Mouse (Mus musculus): Measurements from ENCODE around the gene F830045P16Rik. TPM values are rescaled to one million over a fixed set of nuclear protein-coding genes. Genes with fewer than 3 reads are reported as not detected.

Gene F830045P16Rik
- polyA plus RNA-seq, 1 experiment from 2014 or later: not detected

- no peaks in the 10 kb centered on the region for H3K9me3 ChIP-seq (replicated peaks)
- H3K36me3 ChIP-seq (replicated peaks): no peaks in the 10 kb centered on the region
- no peak for ATAC-seq (ENCODE audit: insufficient read depth)
- no peak overlapping the region for H3K9ac ChIP-seq
- H3K27me3 ChIP-seq: peaks cover 6% of the 10 kb centered on the region
- H3K4me3 ChIP-seq (replicated peaks): no peak overlapping the region
- no peak overlapping the region for H3K27ac ChIP-seq (replicated peaks)
- 70% methylated on average over 7 of the region's 7 CpGs for WGBS (ENCODE audit: insufficient replicate concordance)
- no peak overlapping the region for H3K4me2 ChIP-seq
- H3K4me1 ChIP-seq (replicated peaks): peaks cover under 1% of the 10 kb centered on the region; the same call in 1 of the 2 replicates
Observed at GRCm38 (mm10) chr2:129569120-129569519, 32.7 kb upstream of the F830045P16Rik start.

GRCm38 (mm10) chr2:129563944-129564709, 27.7 kb upstream of the F830045P16Rik start:
- Histone ChIP-seq H3K27ac (replicated peaks) (no peak overlapping the region), H3K9me3 (replicated peaks) (no peaks in the 10 kb centered on the region), H3K27me3 (no peaks in the 10 kb centered on the region), H3K36me3 (replicated peaks) (no peaks in the 10 kb centered on the region), H3K9ac (no peak overlapping the region), H3K4me1 (replicated peaks) (no peaks in the 10 kb centered on the region), H3K4me3 (replicated peaks) (no peak overlapping the region), H3K4me2 (no peak overlapping the region)
- 52% methylated on average over 5 of the region's 5 CpGs for WGBS (ENCODE audit: insufficient replicate concordance)
- no peak for ATAC-seq (ENCODE audit: insufficient read depth)

- 62% methylated on average over 3 of the region's 3 CpGs for WGBS (ENCODE audit: insufficient replicate concordance)
- no peak overlapping the region for H3K27ac ChIP-seq (replicated peaks)
- no peak overlapping the region for H3K9ac ChIP-seq
- no peaks in the 10 kb centered on the region for H3K36me3 ChIP-seq (replicated peaks)
- no peaks in the 10 kb centered on the region for H3K27me3 ChIP-seq
- no peaks in the 10 kb centered on the region for H3K4me1 ChIP-seq (replicated peaks)
- no peak overlapping the region for H3K4me2 ChIP-seq
- H3K4me3 ChIP-seq (replicated peaks): no peak overlapping the region
- H3K9me3 ChIP-seq (replicated peaks): no peaks in the 10 kb centered on the region
- ATAC-seq (ENCODE audit: insufficient read depth): no peak
Observed at GRCm38 (mm10) chr2:129561796-129562195, 25.4 kb upstream of the F830045P16Rik start.

GRCm38 (mm10) chr2:129558875-129559219, 22.4 kb upstream of the F830045P16Rik start:
- Histone ChIP-seq H3K9ac (no peak overlapping the region), H3K9me3 (replicated peaks) (no peaks in the 10 kb centered on the region), H3K4me3 (replicated peaks) (no peak overlapping the region), H3K27me3 (no peaks in the 10 kb centered on the region), H3K36me3 (replicated peaks) (no peaks in the 10 kb centered on the region), H3K4me2 (no peak overlapping the region), H3K27ac (replicated peaks) (no peak overlapping the region), H3K4me1 (replicated peaks) (no peaks in the 10 kb centered on the region)
- 51% methylated on average over 3 of the region's 3 CpGs for WGBS (ENCODE audit: insufficient replicate concordance)
- no peak for ATAC-seq (ENCODE audit: insufficient read depth)

GRCm38 (mm10) chr2:129558008-129558874, 21.8 kb upstream of the F830045P16Rik start:
- Histone ChIP-seq H3K9me3 (replicated peaks) (no peaks in the 10 kb centered on the region), H3K36me3 (replicated peaks) (no peaks in the 10 kb centered on the region)
- 38% methylated on average over 12 of the region's 12 CpGs for WGBS (ENCODE audit: insufficient replicate concordance)

GRCm38 (mm10) chr2:129556081-129556480, 19.7 kb upstream of the F830045P16Rik start:
- Histone ChIP-seq H3K4me1 (replicated peaks) (no peaks in the 10 kb centered on the region), H3K36me3 (replicated peaks) (no peaks in the 10 kb centered on the region), H3K9me3 (replicated peaks) (no peaks in the 10 kb centered on the region), H3K4me3 (replicated peaks) (no peak overlapping the region), H3K27me3 (no peaks in the 10 kb centered on the region), H3K4me2 (no peak overlapping the region), H3K9ac (no peak overlapping the region), H3K27ac (replicated peaks) (no peak overlapping the region)
- no peak for ATAC-seq (ENCODE audit: insufficient read depth)
- WGBS (ENCODE audit: insufficient replicate concordance): 54% methylated on average over 6 of the region's 6 CpGs

More at GRCm38 (mm10) chr2:129558008-129558874, 21.8 kb upstream of the F830045P16Rik start:
- H3K4me3 ChIP-seq (replicated peaks): no peak overlapping the region
- no peak overlapping the region for H3K27ac ChIP-seq (replicated peaks)
- H3K4me1 ChIP-seq (replicated peaks): no peaks in the 10 kb centered on the region
- no peak overlapping the region for H3K9ac ChIP-seq
- H3K4me2 ChIP-seq: no peak overlapping the region
- H3K27me3 ChIP-seq: no peaks in the 10 kb centered on the region
- ATAC-seq (ENCODE audit: insufficient read depth): no peak

GRCm38 (mm10) chr2:129550781-129551180, 14.4 kb upstream of the F830045P16Rik start:
- no peak overlapping the region for H3K27ac ChIP-seq (replicated peaks)
- WGBS (ENCODE audit: insufficient replicate concordance): 22% methylated on average over 2 of the region's 2 CpGs
- H3K4me2 ChIP-seq: no peak overlapping the region
- H3K36me3 ChIP-seq (replicated peaks): no peaks in the 10 kb centered on the region
- H3K9ac ChIP-seq: no peak overlapping the region
- no peak for ATAC-seq (ENCODE audit: insufficient read depth)
- no peaks in the 10 kb centered on the region; the same call in 1 of the 2 replicates for H3K4me1 ChIP-seq (replicated peaks)
- H3K27me3 ChIP-seq: no peaks in the 10 kb centered on the region
- H3K4me3 ChIP-seq (replicated peaks): no peak overlapping the region
- H3K9me3 ChIP-seq (replicated peaks): no peaks in the 10 kb centered on the region

GRCm38 (mm10) chr2:129549537-129550135, 13.2 kb upstream of the F830045P16Rik start:
- no peaks in the 10 kb centered on the region; the same call in 1 of the 2 replicates for H3K4me1 ChIP-seq (replicated peaks)
- 20% methylated on average over 9 of the region's 9 CpGs for WGBS (ENCODE audit: insufficient replicate concordance)
- no peak overlapping the region for H3K9ac ChIP-seq
- H3K4me3 ChIP-seq (replicated peaks): no peak overlapping the region
- no peak for ATAC-seq (ENCODE audit: insufficient read depth)
- no peaks in the 10 kb centered on the region for H3K36me3 ChIP-seq (replicated peaks)
- no peaks in the 10 kb centered on the region for H3K27me3 ChIP-seq
- no peak overlapping the region for H3K4me2 ChIP-seq
- 0 out of 2 replicates have a peak overlapping the region, but pooled peaks have one; percentile 26 for H3K27ac ChIP-seq (replicated peaks)
- no peaks in the 10 kb centered on the region for H3K9me3 ChIP-seq (replicated peaks)

GRCm38 (mm10) chr2:129546772-129547171, 10.4 kb upstream of the F830045P16Rik start:
- 17% methylated on average over 3 of the region's 3 CpGs for WGBS (ENCODE audit: insufficient replicate concordance)

GRCm38 (mm10) chr2:129545596-129545995, 9.2 kb upstream of the F830045P16Rik start:
- Histone ChIP-seq H3K27ac (replicated peaks) (no peak overlapping the region), H3K4me1 (replicated peaks) (no peaks in the 10 kb centered on the region; the same call in none of the 2 replicates), H3K9me3 (replicated peaks) (no peaks in the 10 kb centered on the region), H3K4me2 (no peak overlapping the region), H3K27me3 (no peaks in the 10 kb centered on the region), H3K36me3 (replicated peaks) (no peaks in the 10 kb centered on the region), H3K4me3 (replicated peaks) (no peak overlapping the region), H3K9ac (no peak overlapping the region)
- WGBS (ENCODE audit: insufficient replicate concordance): 53% methylated on average over 7 of the region's 7 CpGs
- ATAC-seq (ENCODE audit: insufficient read depth): no peak

More at GRCm38 (mm10) chr2:129546772-129547171, 10.4 kb upstream of the F830045P16Rik start:
- Histone ChIP-seq H3K4me2 (no peak overlapping the region), H3K4me1 (replicated peaks) (no peaks in the 10 kb centered on the region; the same call in none of the 2 replicates), H3K27ac (replicated peaks) (no peak overlapping the region), H3K4me3 (replicated peaks) (no peak overlapping the region), H3K27me3 (no peaks in the 10 kb centered on the region), H3K9ac (no peak overlapping the region), H3K9me3 (replicated peaks) (no peaks in the 10 kb centered on the region), H3K36me3 (replicated peaks) (no peaks in the 10 kb centered on the region)
- ATAC-seq (ENCODE audit: insufficient read depth): peak; percentile 43; the same call in 1 of the 2 replicates

GRCm38 (mm10) chr2:129544919-129545318, 8.5 kb upstream of the F830045P16Rik start:
- no peak overlapping the region for H3K27ac ChIP-seq (replicated peaks)
- H3K4me3 ChIP-seq (replicated peaks): no peak overlapping the region
- no peaks in the 10 kb centered on the region for H3K27me3 ChIP-seq
- no peaks in the 10 kb centered on the region for H3K9me3 ChIP-seq (replicated peaks)
- ATAC-seq (ENCODE audit: insufficient read depth): no peak
- no peak overlapping the region for H3K4me2 ChIP-seq
- H3K36me3 ChIP-seq (replicated peaks): no peaks in the 10 kb centered on the region
- no peak overlapping the region for H3K9ac ChIP-seq
- no peaks in the 10 kb centered on the region; the same call in none of the 2 replicates for H3K4me1 ChIP-seq (replicated peaks)
- whole genome bisulfite sequencing (ENCODE audit: insufficient replicate concordance): 54% methylated on average over 3 of the region's 3 CpGs

Data from liver, embryonic 15.5 days (tissue).